Mouse (Mus musculus) T-helper 1 cell (primary cell): ENCODE measurements around the gene Fermt2.

Source experiments
- in situ Hi-C: fragments of 300-600 bp; cut with MboI, MseI; formaldehyde crosslinking; loops from one replicate; pipeline ENCODE4 v1.15.1; 2025; ENCODE audit warnings: high pct_unique_total_duplicates

The Fermt2 gene

DNA sequence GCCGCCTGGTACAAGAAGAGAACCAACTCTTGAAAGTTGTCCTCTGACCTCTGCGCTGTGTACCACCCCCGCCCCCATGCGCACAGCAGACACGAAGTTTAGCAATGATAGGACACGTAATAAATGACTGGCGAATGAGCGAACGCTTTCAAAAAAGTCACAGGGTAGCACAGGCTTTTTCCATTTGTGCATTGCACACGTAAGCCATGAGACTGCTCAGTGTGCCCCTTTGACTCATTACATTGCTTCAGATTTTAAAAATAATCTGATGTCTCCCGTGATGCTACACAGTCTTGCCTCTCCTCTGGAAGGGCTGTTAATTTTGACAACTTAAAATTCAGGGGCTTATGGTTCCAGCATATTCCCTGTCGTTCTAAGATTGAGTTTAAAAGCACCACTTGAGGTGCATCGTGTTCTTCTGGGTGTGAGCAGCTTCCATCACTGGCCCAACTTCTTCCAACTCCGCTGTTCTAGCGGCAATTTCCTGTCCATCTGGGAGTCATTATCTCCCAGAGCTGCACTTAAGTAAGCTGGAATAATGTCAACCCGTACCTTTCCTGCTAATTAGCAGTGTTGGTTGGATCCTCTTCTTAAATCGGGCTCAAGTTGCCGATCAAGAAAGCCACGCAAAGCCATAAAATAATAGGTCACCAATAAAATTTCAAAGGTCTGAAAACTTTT, 91.5 kb downstream of the Fermt2 start:
- in situ Hi-C loops, result no loop called here

- in situ Hi-C loops, result no loop called here
Observed at GRCm38 (mm10) chr14:45434220-45434619, 95.7 kb downstream of the Fermt2 start.

DNA sequence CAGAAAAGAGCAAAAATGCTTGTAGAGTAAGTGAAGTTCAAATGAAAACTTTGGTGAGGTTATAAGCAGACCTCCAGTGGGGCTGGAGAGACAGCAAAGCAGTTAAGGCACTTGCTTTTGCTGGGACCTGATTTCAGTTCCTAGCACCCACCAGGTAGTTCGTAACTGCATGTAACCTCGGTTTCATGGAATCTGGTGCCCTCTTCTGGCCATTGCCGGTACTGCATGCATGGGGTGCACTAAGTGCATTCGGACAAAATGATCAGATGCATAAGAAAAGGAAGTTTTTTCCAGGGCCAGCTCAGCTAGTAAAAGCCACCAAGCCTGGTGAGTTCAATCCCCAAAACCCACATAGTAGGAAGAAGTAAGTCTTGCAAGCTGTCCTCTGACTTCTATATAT, 97.9 kb downstream of the Fermt2 start:
- in situ Hi-C loops, result no loop called here

DNA sequence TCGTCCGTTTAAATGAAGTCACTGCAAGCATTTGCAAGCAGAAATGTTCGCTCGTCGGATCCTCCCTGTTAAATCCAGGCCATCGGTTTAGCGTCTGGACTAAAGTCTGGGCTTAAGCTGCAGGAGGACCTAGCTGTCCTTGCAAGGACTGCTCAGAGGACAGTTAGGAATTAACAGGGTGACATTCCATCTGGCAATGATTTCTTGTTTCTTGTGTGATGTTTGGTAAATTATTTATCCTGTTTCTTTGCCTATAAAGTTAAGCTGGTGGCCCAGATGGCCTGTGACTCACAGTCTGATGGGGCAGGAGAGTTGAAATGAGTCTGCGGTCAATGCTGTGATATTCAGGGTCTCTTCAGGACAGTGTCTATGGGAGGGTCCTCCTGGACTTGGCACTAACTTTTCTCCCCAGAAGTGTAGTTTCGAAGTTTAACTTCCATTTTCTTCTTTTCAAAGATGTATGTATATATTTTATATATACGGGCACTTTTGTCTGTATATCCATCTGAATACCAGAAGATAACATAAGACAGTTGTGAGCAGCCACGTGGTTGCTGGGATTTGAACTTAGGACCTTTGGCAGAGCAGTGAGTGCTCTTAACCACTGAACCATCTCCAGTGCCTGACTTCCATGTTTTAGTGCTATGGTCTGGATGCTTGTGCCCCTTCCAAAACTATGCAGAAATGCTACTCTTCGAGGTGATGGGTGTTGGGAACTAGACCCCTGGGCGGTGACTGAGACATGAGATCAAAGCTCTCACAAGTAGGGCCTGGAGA, 99.7 kb downstream of the Fermt2 start:
- in situ Hi-C loops, result no loop called here

DNA sequence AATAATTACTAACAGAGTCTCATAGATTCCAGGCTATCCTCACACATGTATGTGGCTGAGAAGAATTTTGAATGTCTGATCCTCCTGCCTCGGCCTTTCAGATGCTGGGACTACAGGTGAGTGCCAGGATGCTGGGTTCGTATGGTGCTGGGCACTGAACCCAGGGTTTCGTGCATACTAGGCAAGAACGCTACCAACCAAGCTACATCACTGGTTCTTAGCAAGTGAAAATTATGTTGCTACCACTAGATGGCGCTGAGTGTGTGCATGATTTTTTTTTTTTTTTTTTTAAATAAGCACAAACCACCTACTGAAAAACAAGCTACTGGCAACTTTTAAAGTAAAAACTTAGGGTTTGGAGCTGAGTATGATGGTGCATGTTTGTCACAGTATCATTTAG, 106.7 kb downstream of the Fermt2 start:
- in situ Hi-C loops, result loop anchor here (10.0 kb wide), 1 partner anchor 272 kb away; no protein-coding TSS in a partner anchor

DNA sequence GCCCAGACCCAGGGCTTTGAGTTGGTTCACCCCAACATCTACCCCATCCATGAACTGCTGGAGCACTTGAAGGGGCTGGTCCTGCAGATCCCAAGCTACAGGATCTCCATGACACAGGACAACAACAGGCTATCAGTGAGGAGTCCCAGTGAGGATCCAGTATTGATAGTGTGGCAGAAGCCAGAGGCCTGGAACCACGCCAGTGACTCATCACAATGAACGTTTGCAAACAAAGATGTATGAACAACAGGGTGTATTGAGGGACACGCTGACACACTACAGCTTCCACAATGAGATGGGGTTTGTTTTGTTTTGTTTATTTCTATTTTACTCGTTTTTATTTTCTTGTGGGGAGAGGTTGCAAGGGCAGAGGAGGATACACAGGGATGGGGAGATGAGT, 107.5 kb downstream of the Fermt2 start:
- in situ Hi-C loops, result loop anchor here (10.0 kb wide), 1 partner anchor 272 kb away; no protein-coding TSS in a partner anchor

GRCm38 (mm10) chr14:45419323-45419722, 110.6 kb downstream of the Fermt2 start:
- in situ Hi-C loops, result no loop called here

- in situ Hi-C loops, result no loop called here
Observed at GRCm38 (mm10) chr14:45418553-45418952, 111.4 kb downstream of the Fermt2 start.

DNA sequence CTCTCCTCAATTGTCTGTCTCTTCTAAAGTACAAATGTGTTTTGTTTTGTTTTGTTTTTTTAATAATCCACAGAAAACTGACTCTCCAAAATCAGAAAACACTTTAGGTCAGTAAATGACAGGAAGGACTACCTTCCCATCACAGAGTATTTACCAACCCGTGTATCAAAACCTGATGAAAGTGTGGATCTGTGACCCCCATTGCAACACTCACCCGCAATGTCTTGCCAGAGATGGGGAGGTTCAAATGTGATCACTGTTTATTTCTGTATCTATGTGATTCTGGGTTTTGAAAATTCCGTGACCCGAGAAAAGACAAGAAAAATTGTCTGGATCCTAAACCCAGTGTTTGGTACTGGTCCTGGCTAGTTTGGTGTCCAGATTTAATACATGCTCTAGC, 113.7 kb downstream of the Fermt2 start:
- in situ Hi-C loops, result no loop called here
